Mouse (Mus musculus) cerebellum, adult 2 months (tissue): ENCODE measurements around the gene Cnga3. TPM values are rescaled to one million over a fixed set of nuclear protein-coding genes. Genes with fewer than 3 reads are reported as not detected.
A peak's percentile ranks its signal among the peaks of the same experiment; 100 is the strongest.

Experiments used
- DNase-seq, 2 experiments: peaks; one replicate each; pipeline ENCODE4 v3.0.0; 2021
- H3K27ac ChIP-seq: fragments of 200-500 bp; 2 replicates; pipeline ENCODE4 v1.5.1; 2012; ENCODE audit warnings: low read length, control low read depth, inconsistent platforms; ENCODE audit not compliant: insufficient read depth
- H3K27me3 ChIP-seq: fragments of 200-500 bp; 2 replicates; pipeline ENCODE4 v1.6.1; 2012; ENCODE audit warnings: inconsistent platforms, mild to moderate bottlenecking, low read length, moderate library complexity; ENCODE audit not compliant: control insufficient read depth, insufficient read depth
- H3K4me1 ChIP-seq: fragments of 200-500 bp; 2 replicates; pipeline ENCODE4 v1.6.1; 2011; ENCODE audit warnings: low read length; ENCODE audit not compliant: control insufficient read depth, insufficient read depth
- H3K4me3 ChIP-seq: fragments of 200-500 bp; replicated peaks from 2 replicates; pipeline ENCODE3; 2011; ENCODE audit warnings: mild to moderate bottlenecking, low read depth, low read length, control low read depth; ENCODE audit not compliant: insufficient read depth
- CTCF ChIP-seq: fragments of 200-500 bp; IDR thresholded peaks from 2 replicates; pipeline ENCODE4 v1.5.1; 2011; ENCODE audit warnings: low read depth, mild to moderate bottlenecking, control low read depth, low read length, moderate library complexity, borderline replicate concordance; ENCODE audit not compliant: insufficient read depth
- POLR2A ChIP-seq: fragments of 200-500 bp; IDR thresholded peaks from 2 replicates; pipeline ENCODE4 v1.6.1; 2011; ENCODE audit warnings: low read length, control low read depth, borderline replicate concordance; ENCODE audit not compliant: insufficient read depth
- WGBS: fragments of 180-500 bp; shearing (Covaris S2); methylation state at CpG from one replicate; pipeline ENCODE4 v1.1.7; 2018; 5-methylcytosine and 5-hydroxymethylcytosine counted together
- polyA plus RNA-seq: library from polyadenylated mRNA; depleted of rRNA; stranded (reverse); fragments of >200 nt; gene quantifications from 2 replicates; pipeline ENCODE4 v1.2.3, GENCODE M21; 2012; rRNA removed

Gene Cnga3
- polyA plus RNA-seq, 1 experiment = 0.10 TPM

- 83% methylated on average over 3 of the region's 3 CpGs for WGBS
- no peak for DNase-seq
- Histone ChIP-seq H3K27ac (no peak overlapping the region), H3K4me1 (peaks cover 16% of the 10 kb centered on the region), H3K27me3 (no peaks in the 10 kb centered on the region), H3K4me3 (no peak overlapping the region)
- no peak for TF ChIP-seq CTCF
- no peak for TF ChIP-seq POLR2A
Observed at GRCm38 (mm10) chr1:37302801-37303200, 88.6 kb downstream of the Cnga3 start.

DNA sequence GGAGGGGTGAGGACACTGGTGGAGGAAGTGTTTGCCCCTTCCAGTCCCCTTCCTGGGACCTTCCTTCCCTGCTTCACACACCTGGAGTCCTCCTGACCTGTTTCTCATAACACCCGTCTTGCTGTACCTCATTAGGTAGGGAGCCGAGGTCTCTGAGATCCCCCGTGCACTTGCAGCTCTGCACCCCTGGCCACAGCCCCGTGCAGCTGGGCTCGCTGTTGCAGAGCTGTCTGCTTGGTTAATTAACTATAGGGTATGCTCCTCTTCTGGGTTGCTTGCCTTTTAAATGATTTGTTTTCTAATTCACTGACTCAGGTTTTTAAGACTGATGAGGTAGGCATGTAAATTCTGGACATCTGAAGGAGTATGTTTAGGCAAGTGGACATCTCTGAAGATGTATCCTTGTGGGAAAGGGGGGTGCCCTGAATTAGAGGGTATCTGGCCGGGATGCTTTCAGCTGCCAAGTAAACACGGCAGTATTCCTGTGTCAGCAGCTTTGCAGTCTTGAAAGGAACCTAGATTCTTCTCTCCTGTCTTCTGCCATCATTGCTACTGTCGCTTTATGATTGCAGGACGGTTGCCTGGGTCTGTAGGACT lies 91.6 kb downstream of the Cnga3 start:
- no peak for TF ChIP-seq CTCF
- no peak for TF ChIP-seq POLR2A
- WGBS = 55% methylated on average over 9 of the region's 9 CpGs
- H3K27me3 ChIP-seq = no peaks in the 10 kb centered on the region
- DNase-seq = no peak
- 0 out of 2 replicates have a peak overlapping the region, but pooled peaks have one; percentile 24 for H3K27ac ChIP-seq
- peaks cover 16% of the 10 kb centered on the region for H3K4me1 ChIP-seq
- no peak overlapping the region for H3K4me3 ChIP-seq

GRCm38 (mm10) chr1:37307586-37307985 lies 93.4 kb downstream of the Cnga3 start:
- no peaks in the 10 kb centered on the region for H3K27me3 ChIP-seq
- no peak overlapping the region for H3K4me3 ChIP-seq
- DNase-seq = no peak
- peaks cover 21% of the 10 kb centered on the region for H3K4me1 ChIP-seq
- WGBS = 86% methylated on average over 2 of the region's 2 CpGs
- no peak overlapping the region for H3K27ac ChIP-seq
- TF ChIP-seq POLR2A (no peak), CTCF (no peak)

DNA sequence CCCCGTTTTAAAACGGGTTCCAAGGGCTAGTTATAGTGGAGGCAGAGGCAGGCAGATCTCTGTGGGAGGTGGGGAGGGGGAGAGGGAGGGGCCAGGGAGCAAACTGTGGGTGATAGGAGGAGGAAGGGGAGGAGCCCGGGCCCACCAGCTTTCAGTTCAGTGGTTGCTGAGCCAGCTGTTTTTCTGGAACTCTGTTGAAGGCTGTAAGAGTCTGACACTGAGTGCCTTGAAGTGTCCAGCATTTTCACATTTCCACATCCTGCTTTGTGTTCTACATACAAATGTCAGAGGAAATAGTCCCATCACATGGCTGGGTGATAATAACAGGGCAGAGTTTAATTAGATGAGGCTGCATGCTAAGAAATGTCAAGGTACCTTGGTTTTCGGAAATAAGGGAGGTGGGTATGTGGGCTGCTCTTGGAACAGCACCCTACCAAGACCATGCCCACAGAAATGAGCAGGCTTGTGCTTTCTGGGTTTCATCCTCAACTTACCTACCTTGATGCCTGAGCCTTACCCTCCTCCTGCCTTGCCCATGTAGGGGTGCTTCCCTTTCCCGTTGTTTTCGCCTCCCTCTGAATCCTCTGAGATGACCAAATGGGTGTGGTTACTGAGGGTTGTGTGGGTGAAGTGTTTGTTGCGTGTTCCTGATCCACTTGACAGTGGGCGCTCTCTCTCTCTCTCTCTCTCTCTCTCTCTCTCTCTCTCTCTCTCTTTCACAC lies 93.9 kb downstream of the Cnga3 start:
- no peaks in the 10 kb centered on the region for H3K27me3 ChIP-seq
- TF ChIP-seq POLR2A (no peak), CTCF (no peak)
- H3K27ac ChIP-seq = no peak overlapping the region
- no peak for DNase-seq
- peaks cover 21% of the 10 kb centered on the region for H3K4me1 ChIP-seq
- no peak overlapping the region for H3K4me3 ChIP-seq
- WGBS = 84% methylated on average over 8 of the region's 8 CpGs

GRCm38 (mm10) chr1:37308743-37309100 lies 94.5 kb downstream of the Cnga3 start:
- 93% methylated on average over 3 of the region's 3 CpGs for WGBS

DNA sequence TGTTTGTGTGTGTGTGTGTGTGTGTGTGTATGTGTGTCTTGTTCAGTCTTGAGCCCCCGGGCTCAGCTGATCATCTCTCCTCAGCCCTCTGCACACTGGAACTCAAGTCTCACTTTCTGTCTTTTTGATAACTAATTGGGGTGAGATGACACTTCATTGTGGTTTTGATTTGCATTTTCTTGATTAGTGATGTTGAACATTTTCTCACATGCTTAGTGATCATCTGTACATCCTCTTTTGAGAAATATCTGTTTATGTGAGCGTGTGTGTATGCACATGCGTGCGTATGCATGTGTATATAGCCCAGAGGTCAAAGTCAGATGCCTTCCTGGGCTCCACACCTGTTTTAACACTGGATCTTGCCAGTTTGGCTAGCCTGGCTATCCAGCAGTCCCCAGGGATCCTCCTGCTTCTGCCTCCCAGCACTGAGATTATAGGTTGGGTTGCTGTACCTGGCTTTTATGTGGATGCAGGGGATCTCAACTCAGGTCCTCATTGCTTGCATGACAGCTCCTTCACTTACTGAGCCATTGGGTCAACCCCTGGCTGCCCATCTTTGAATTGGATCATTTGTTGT lies 95.8 kb downstream of the Cnga3 start:
- 93% methylated on average over 4 of the region's 4 CpGs for WGBS
- no peak for DNase-seq
- H3K27ac ChIP-seq = no peak overlapping the region
- peaks cover 24% of the 10 kb centered on the region for H3K4me1 ChIP-seq
- H3K27me3 ChIP-seq = no peaks in the 10 kb centered on the region
- TF ChIP-seq CTCF (no peak), POLR2A (no peak)
- H3K4me3 ChIP-seq = no peak overlapping the region

More at GRCm38 (mm10) chr1:37308743-37309100, 94.5 kb downstream of the Cnga3 start:
- peaks cover 21% of the 10 kb centered on the region for H3K4me1 ChIP-seq
- TF ChIP-seq CTCF = no peak
- no peak for DNase-seq
- no peak overlapping the region for H3K4me3 ChIP-seq
- no peaks in the 10 kb centered on the region for H3K27me3 ChIP-seq
- no peak overlapping the region for H3K27ac ChIP-seq

Other genes starting within 250 kb of the Cnga3 start
- gene Vwa3b, start 187.8 kb upstream of the Cnga3 start, polyA plus RNA-seq = 0.22 and 0.56 TPM in 2 replicates
- gene Inpp4a, start 85.4 kb downstream of the Cnga3 start, polyA plus RNA-seq = 94.2 and 98.5 TPM in 2 replicates
- gene Coa5, start 215.7 kb downstream of the Cnga3 start, polyA plus RNA-seq = 50.3 and 53.0 TPM in 2 replicates
- 96.5 and 105 TPM in 2 replicates for gene Unc50, start 215.7 kb downstream of the Cnga3 start, polyA plus RNA-seq